Mouse (Mus musculus) ovary, adult 18-20 months (tissue): ENCODE data around the gene Nrxn3.

Experiments used
- DNase-seq: peaks from one replicate; pipeline ENCODE4 v3.0.0; 2022; ENCODE audit warnings: low spot score, mixed read lengths

The Nrxn3 gene

DNA sequence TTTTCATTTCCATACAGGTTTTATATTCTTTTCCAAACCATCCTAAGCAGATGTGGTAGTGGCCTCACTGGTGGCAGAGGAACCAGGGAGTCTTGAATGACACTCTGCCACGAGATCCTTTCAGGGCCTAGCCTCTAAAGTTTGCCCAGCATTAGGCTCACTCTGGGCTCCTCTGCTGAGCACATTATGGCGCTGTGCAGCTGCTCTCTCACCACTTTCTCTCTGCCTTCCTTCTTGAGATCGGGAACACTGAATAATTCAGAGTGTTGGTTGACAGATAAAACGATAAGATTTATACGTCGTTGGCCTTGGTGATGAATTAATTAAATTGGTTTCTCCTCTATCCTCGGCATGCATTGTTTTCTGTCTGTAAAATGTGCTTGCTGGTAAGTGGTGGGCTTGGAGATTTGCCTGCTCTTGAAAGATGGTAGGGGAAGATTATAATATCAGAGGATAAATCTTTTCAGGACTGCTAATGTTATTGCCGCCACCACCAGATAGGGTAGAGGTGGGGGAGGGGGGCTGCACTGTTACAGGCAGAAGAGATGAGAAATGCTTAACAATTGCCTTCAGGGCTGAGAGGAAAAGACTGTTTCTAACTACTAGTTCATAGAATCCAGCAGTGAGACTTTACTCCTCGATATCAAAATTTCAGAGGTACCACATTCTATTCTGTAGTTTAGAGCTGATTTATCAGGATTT is 1094.5 kb downstream of the Nrxn3 start:
- no peak for DNase-seq

DNA sequence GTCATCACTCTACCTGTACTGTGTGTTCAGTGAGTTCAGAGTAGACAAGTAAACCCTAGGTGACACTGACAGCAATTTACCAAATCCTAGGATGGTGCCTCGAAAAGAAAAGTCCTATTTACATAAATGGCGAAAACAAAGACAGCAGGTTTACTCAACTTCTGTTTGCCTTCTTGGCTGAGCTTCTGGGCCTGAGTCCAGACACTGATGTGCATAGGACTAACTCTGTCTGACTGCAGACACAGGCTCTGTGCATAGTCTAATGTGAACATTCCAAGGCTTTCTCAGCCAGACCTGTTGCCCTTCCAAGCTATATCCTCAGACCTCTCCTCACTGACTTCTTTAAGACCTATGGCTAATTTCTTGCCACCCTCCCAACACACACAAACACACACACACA is 1095.5 kb downstream of the Nrxn3 start:
- no peak for DNase-seq

GRCm38 (mm10) chr12:89822141-89822540 is 1099.5 kb downstream of the Nrxn3 start:
- DNase-seq, result no peak

DNA sequence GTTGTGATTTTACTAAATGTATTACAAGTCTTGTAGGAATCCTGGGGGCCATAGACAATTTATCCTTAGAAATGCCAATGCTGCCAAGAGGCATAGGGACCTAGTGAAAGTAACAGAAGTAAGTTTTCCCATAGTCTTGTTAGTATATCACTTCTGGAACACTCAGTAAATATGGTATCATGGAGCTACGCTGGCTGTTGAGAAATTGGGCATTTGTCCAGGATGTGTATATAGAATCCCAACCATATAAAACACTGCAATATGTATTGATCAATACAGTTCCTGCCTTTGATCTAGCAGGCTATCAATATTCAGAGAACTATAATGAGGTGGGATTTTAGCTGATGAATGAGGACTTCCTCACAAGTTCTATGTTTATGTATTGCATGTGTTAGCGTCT is 1107.3 kb downstream of the Nrxn3 start:
- DNase-seq, result no peak

GRCm38 (mm10) chr12:89830350-89830749 is 1107.7 kb downstream of the Nrxn3 start:
- DNase-seq, result no peak

DNA sequence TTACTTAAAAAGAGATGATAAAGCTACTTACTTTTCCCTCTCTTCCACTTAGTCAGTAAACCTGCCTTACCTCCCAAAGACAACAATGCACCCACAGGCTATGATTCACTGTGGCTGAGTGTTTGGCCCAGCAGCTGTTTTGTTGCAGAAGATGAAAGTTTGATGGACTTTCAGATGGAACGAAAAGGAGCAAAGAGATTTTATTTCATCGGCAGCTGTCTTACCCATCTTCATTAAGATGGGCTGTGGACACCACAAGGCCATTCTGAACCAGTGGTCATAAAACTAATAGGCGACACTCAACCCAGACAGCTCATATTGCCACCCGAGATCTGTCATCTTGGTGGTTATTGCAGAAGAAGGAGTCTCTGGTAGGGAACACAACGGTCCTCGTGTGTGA is 1108.6 kb downstream of the Nrxn3 start:
- DNase-seq, result no peak

DNA sequence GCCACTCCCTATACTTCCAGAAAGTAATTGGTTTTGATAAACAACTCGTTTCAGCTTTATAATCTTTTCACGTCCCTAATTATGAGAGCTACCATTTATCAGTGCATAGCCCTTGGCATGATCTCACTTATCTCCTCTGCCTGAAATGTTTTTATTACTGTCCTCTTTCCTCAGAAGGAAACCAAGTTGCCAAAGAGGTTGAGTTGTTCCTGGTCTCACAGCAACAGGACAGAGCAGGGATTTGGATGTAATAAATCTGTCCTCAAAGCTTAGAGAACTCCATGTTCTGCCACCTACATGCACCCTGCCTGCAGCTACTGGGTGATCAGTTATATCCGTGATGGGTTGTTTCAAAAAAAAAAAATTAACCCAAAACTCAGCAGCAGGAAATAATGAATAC is 1113.6 kb downstream of the Nrxn3 start:
- no peak for DNase-seq

DNA sequence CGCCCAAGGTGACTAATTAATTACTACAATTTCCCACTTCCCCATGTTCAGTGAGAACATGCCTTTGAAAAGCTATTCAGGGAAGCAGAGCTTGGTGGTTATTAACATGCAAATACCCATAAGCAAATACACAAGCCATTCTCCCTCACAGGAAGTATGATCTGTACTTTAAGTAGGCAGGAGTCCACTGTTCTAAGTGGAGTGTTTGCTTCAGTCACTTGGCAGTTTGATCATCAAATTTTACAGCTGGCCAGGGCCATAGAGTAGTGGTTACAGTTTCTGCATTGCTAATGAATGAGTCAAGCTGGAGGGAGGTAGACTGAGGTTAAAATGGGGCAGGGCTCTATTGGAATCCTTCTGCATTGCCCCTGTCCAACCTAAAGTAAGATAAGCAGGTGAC is 1120.2 kb downstream of the Nrxn3 start:
- no peak for DNase-seq

DNA sequence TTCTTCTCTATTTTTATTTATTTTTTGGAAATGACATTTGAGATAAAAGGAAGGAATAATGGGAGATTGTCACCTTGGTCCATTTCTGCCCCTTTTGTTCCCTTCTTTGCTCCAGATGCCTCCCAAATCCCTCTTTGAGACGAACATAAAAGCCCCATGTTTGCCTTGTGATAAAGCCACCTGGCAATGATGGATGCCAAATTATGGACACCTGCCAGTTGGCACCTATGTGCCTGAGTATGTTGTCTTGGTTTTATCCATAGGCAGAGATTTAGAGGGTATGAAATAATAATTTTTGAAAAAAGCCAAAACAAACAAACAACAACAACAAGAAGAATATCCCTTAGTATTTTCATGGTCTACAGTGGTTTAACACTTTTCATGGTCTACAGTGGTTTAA is 1125.4 kb downstream of the Nrxn3 start:
- DNase-seq, result no peak

DNA sequence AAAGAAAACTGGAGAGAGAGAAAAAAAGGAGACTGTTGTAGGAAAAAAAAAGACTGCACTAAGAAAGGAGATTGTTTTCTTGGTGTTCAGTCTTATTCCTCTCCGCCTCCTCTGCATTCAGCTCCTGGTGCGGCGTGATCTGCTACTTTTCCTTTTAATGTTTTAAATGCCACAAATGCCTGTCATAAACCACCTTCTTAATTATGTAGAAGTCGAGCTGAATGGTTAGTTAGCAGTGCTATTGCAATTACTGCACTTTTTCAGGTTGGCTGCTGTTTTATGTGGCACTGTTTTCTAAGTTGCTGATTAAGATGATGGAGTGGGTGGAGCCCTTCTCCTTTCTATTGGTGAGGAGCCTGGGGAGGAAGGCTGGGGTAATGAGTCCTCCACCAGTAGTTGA is 1131.7 kb downstream of the Nrxn3 start:
- DNase-seq, result no peak

DNA sequence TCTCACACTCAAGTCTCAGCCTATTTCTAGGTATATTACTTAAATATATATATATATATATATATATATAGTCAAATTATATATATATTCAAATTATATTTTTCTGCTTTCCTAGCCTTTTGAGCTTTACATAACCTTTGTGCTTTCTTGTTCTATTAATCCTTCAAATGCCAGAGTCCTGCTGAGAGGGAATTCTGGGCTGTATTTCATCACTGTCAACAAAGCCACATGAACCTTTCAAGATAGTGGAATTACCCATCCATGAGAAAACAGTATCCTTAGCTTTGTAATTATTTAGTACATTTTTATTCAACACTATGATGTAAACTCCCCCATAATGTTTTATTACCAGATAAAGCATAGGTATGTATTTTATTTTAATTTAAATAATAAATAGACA is 1144.4 kb downstream of the Nrxn3 start:
- DNase-seq, result no peak

DNA sequence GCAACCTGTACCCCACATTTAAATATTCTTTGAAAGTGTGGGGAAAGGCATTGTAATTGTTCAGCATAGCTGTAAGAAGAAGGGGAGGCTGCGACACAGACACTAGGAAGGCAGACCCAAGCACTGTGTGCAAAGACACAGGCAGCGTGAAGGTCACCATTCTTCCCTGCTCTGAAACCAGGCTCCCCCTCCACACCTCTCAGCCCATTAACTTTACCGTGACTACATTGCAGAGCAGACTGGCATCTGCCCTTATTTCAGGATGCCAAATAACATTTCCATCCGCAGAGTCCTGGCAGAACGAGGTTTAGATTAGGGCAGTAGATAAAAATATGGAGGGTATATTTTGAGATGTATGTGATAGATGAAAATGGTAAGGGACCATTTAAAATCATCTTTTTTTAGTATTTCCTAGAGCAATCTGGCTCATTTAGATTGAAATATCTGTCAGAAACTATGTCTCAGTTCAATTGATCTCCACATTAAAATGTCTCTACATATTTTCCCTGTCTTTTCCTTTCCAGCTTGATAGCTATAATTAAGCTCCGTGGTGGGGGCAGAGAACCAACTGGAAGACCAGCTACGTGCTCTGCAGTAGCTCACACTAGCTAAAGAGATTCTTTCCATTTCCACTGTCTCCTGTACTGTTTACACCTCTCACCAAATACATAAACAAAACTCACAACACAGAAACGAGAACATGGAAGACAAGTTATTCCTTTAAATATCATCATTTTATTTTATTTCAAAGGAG is 1160.1 kb downstream of the Nrxn3 start:
- DNase-seq, result no peak

GRCm38 (mm10) chr12:89884576-89884975 is 1161.9 kb downstream of the Nrxn3 start:
- no peak for DNase-seq

DNA sequence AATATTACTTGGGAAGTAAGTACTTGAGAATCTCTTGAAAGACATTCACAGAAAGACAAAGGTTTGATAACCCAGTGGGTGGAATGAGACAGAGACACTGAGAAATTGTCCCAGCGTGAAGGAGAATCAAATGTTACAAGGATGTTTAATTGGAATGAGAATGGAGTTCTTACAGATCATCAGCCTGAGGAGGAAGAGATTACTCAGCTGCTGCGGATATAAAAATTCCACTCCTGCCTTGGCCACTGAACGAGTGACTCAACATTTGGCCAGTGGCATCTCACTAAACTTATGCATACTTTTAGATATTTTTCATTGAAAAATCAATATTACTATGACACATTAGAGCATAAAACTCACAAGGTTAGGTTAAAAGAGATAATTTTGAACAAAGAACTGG is 1166.0 kb downstream of the Nrxn3 start:
- no peak for DNase-seq

DNA sequence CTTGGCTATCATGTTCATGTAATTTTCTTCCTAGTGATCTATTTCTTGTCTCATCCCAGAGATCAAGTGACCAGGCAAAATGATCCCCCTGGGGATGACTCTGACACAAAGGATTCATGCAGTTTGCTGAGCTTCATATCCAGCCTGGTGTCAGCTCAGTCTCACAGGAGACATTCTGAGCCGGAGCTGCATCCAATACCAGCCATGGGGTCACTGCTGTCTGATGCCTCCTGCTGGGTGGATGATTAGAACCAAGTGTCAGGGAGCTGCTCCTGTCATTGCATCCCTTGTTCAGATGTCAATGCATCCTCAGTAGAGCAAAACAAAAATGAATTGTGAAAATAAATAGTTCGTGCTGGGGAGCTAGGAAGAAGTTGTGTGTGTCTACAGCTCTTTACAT is 1174.2 kb downstream of the Nrxn3 start:
- DNase-seq, result no peak

DNA sequence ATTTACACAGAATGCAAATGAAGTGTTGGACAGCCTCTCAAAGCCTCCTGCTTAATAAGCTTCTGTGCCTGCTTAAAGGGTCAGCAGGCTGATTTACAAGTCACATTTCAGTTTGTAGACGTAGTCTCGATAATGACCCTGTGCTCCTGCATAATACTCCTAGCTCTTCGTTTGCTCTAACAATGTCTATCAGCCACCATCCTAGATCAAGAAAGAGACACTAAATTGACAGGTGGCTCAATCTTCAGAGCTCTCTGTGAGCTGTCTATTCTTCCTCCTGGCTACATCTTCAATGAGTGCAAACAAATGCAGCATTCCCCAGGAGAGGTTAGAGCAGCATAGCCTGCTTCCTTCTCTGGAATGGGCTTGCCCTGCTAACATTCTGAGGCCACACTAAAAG is 1186.9 kb downstream of the Nrxn3 start:
- no peak for DNase-seq

GRCm38 (mm10) chr12:89918138-89918829 is 1195.6 kb downstream of the Nrxn3 start:
- no peak for DNase-seq

DNA sequence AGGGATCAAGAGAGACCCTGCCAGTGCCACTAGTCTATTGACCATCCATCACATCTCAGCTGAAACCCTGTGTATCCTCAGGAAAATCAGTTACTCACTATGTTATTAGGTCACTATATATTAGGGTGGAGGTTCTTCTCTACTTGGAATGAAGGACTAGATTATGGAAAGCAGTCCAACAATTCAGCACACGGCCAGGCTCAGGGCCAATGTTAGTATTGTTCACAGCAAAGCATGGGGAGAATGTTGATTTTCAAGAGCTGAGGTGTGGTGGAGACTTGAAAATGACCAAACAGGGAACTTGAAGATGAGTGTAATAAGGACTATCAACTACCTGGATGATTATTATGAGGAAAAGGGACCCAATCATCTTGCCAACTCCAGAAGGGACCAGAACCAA is 1209.7 kb downstream of the Nrxn3 start:
- DNase-seq, result no peak

GRCm38 (mm10) chr12:89933630-89934029 is 1211.0 kb downstream of the Nrxn3 start:
- no peak for DNase-seq

- DNase-seq, result no peak
Measured at GRCm38 (mm10) chr12:89940746-89941145, 1218.1 kb downstream of the Nrxn3 start.

- no peak for DNase-seq
Measured at GRCm38 (mm10) chr12:89945911-89946502, 1223.3 kb downstream of the Nrxn3 start.

DNA sequence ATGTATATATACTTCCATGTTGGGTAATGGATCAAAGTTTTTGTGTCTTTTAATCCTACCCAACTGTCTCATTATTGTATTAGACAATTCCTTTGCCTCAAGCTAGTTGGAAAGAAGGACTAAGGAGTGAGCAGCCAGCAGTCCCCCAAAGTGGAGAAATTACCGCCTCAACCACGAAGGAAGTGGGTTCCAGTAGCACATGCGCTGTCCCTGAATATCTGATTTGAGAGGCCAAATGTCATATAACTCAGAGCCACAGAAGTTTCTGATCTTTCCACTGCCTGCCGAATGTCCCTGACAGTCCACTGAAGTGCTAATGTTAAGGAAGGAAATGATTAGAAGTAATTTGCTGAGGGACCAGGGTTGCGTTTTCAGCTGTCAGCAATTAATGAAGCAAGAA is 1223.8 kb downstream of the Nrxn3 start:
- DNase-seq, result no peak

GRCm38 (mm10) chr12:89953237-89953636 is 1230.6 kb downstream of the Nrxn3 start:
- no peak for DNase-seq
